Mouse (Mus musculus) lung, postnatal 0 days (tissue): ENCODE results near the gene Selenoo.

Source experiments
- CTCF ChIP-seq: IDR thresholded peaks from 2 replicates; pipeline ENCODE4 v1.5.1; 2016; ENCODE audit warnings: antibody characterized with exemption, mild to moderate bottlenecking
- EP300 ChIP-seq: IDR thresholded peaks from 2 replicates; pipeline ENCODE4 v1.6.1; 2016; ENCODE audit warnings: antibody characterized with exemption, mild to moderate bottlenecking, control low read depth

- TF ChIP-seq CTCF (no peak), EP300 (no peak)
Measured at GRCm38 (mm10) chr15:89136461-89137155, 47.7 kb downstream of the Selenoo start.
